Mouse (Mus musculus): Measurements from ENCODE around the gene Rac1. TPM values are rescaled to one million over a fixed set of nuclear protein-coding genes. Genes with fewer than 3 reads are reported as not detected.

Rac1 gene
- polyA plus RNA-seq, 1 experiment from 2014 or later = 336 TPM

DNA sequence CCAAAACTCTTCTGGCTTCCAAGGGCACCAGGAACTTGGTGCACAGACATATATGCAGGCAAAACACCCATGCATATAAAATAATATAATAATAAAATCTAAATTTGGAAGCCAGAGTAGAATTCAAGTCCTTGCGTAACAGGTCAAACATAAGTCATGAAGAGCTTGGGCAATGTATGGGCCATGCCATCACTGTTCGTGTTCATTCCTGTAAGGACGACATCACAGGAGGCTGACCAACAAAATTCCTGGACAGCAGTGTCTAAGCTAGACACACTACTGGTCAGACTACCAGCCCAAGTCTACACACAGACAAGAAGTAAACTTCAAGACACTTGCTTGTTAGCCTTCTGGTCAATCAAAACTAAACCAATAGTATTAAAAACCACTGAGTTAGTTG lies 5.0 kb downstream of the Rac1 start:
- no peaks in the 10 kb centered on the region for H3K9me3 ChIP-seq (replicated peaks)
- H3K27ac ChIP-seq = no peak overlapping the region
- no peak for ATAC-seq
- no peak overlapping the region for H3K4me3 ChIP-seq
- H3K4me1 ChIP-seq = peaks cover 33% of the 10 kb centered on the region
- no peaks in the 10 kb centered on the region for H3K27me3 ChIP-seq
- WGBS = 95% methylated on average over 3 of the region's 3 CpGs
- H3K9ac ChIP-seq = no peak overlapping the region
- peaks cover 16% of the 10 kb centered on the region; the same call in 1 of the 2 replicates for H3K36me3 ChIP-seq (ENCODE audit: poor library complexity, severe bottlenecking)
- no peak overlapping the region for H3K4me2 ChIP-seq

GRCm38 (mm10) chr5:143520415-143520814 lies 7.4 kb downstream of the Rac1 start:
- 87% methylated on average over 2 of the region's 2 CpGs for WGBS
- Histone ChIP-seq H3K4me2 (no peak overlapping the region), H3K27me3 (no peaks in the 10 kb centered on the region), H3K36me3 (ENCODE audit: poor library complexity, severe bottlenecking) (peaks cover 37% of the 10 kb centered on the region), H3K4me1 (peaks cover 16% of the 10 kb centered on the region), H3K27ac (no peak overlapping the region), H3K9ac (no peak overlapping the region), H3K9me3 (replicated peaks) (no peaks in the 10 kb centered on the region), H3K4me3 (no peak overlapping the region)
- ATAC-seq = no peak

- Histone ChIP-seq H3K36me3 (ENCODE audit: poor library complexity, severe bottlenecking) (peaks cover 52% of the 10 kb centered on the region), H3K4me1 (peaks cover 10% of the 10 kb centered on the region; the same call in 1 of the 2 replicates), H3K9ac (no peak overlapping the region), H3K4me2 (no peak overlapping the region), H3K9me3 (replicated peaks) (no peaks in the 10 kb centered on the region), H3K27me3 (no peaks in the 10 kb centered on the region), H3K4me3 (no peak overlapping the region), H3K27ac (no peak overlapping the region)
- 70% methylated on average over 6 of the region's 6 CpGs for WGBS
- no peak for ATAC-seq
Observed at GRCm38 (mm10) chr5:143518045-143518591, 9.7 kb downstream of the Rac1 start.

DNA sequence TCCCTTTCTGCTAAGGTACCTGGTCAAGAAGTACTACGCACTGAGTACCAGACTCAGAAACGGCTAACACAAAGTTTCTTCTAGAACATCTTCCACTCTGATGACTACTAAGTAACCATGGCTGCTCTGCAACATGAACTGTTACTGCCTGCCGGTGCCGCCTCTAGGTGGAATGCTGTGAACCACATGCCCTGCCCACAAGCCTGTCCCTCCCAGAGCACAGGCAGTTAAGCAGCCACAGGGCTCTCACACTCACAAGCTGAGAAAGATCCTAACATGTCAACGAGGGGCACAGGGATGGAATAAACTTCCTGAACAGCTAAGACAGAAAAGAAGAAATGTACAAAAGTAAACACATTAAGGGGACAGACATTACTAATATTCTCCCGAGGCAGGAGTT lies 10.4 kb downstream of the Rac1 start:
- no peak for ATAC-seq
- peaks cover 58% of the 10 kb centered on the region for H3K36me3 ChIP-seq (ENCODE audit: poor library complexity, severe bottlenecking)
- 87% methylated on average over 6 of the region's 6 CpGs for WGBS

GRCm38 (mm10) chr5:143517005-143517404 lies 10.8 kb downstream of the Rac1 start:
- H3K27ac ChIP-seq = no peak overlapping the region
- H3K4me1 ChIP-seq = peaks cover 10% of the 10 kb centered on the region; the same call in 1 of the 2 replicates
- H3K9me3 ChIP-seq (replicated peaks) = no peaks in the 10 kb centered on the region
- H3K4me2 ChIP-seq = no peak overlapping the region
- no peaks in the 10 kb centered on the region for H3K27me3 ChIP-seq
- no peak overlapping the region for H3K4me3 ChIP-seq
- no peak for ATAC-seq
- H3K9ac ChIP-seq = no peak overlapping the region
- peaks cover 62% of the 10 kb centered on the region for H3K36me3 ChIP-seq (ENCODE audit: poor library complexity, severe bottlenecking)
- 95% methylated on average over 11 of the region's 11 CpGs for WGBS

More for the DNA sequence above, 10.4 kb downstream of the Rac1 start:
- no peak overlapping the region for H3K4me3 ChIP-seq
- no peak overlapping the region for H3K4me2 ChIP-seq
- H3K9ac ChIP-seq = no peak overlapping the region
- H3K4me1 ChIP-seq = peaks cover 10% of the 10 kb centered on the region; the same call in 1 of the 2 replicates
- no peaks in the 10 kb centered on the region for H3K9me3 ChIP-seq (replicated peaks)
- no peak overlapping the region for H3K27ac ChIP-seq
- no peaks in the 10 kb centered on the region for H3K27me3 ChIP-seq

DNA sequence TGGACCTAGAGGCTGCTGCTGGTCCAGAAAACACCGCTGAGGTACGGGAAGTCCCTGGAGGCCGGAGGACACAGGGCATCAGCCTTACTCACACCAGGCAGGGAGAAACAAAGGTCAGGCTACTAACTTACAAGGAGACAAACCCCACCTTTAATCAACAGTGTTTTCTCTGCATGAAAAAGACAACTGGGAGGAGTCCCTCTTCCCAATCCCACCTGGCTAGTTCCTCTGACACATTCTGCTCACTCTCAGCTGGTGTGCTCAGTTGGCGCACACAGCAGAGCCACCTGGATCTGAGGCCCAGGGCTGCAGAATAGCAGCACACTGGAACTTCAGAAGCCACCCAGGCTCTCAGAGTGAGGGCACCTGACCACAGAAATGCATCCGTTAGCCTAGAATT lies 13.0 kb downstream of the Rac1 start:
- no peak for ATAC-seq
- H3K27me3 ChIP-seq = no peaks in the 10 kb centered on the region
- no peaks in the 10 kb centered on the region for H3K9me3 ChIP-seq (replicated peaks)
- 90% methylated on average over 5 of the region's 5 CpGs for WGBS
- H3K27ac ChIP-seq = no peak overlapping the region
- H3K4me3 ChIP-seq = no peak overlapping the region
- no peak overlapping the region for H3K4me2 ChIP-seq
- H3K9ac ChIP-seq = no peak overlapping the region; the same call in 1 of the 2 replicates
- H3K36me3 ChIP-seq (ENCODE audit: poor library complexity, severe bottlenecking) = peaks cover 77% of the 10 kb centered on the region
- peaks cover 10% of the 10 kb centered on the region; the same call in 1 of the 2 replicates for H3K4me1 ChIP-seq

DNA sequence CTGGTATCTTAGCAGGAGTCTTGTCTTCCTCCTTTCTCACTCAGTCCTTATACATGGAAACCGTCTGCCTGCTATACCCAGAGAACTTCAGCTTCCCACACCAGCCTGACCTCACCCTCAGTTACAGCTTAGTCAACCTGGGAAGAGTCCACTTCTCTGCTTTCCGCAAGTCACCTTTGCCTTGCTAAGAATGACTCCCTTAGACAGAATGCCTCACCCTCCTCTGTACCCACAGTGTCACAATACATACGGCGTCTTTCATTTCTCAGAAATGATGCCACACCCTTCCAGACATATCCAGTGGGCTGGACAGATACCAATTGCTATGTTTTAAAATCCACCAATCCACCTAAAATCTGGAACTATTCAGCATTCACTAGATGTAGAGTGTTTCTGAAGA lies 15.5 kb downstream of the Rac1 start:
- Histone ChIP-seq H3K27ac (no peak overlapping the region), H3K4me1 (peaks cover 4% of the 10 kb centered on the region; the same call in 1 of the 2 replicates), H3K36me3 (ENCODE audit: poor library complexity, severe bottlenecking) (peaks cover 87% of the 10 kb centered on the region), H3K4me3 (no peak overlapping the region), H3K27me3 (no peaks in the 10 kb centered on the region), H3K9me3 (replicated peaks) (no peaks in the 10 kb centered on the region), H3K4me2 (no peak overlapping the region), H3K9ac (no peak overlapping the region)
- 95% methylated on average over 4 of the region's 4 CpGs for WGBS
- no peak for ATAC-seq

DNA sequence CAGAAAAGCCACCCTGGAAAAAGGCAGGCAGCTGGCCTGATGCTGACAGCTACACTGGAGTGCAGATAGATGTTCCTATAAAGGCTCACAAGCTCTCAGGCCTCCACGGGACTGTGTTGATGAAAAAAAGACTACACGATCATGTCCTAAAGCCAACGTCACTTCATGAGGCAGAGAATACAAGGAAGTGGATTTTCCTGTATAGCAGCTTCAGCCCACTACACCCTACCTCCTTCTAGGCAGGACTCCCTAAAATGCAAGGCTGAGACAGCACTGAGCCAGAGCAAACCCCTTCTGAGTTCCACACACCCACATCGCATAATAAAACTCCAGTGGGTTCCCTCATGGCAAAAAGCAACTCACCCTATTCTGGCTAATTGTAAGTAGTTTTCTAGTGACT lies 16.3 kb downstream of the Rac1 start:
- H3K4me2 ChIP-seq = no peak overlapping the region
- no peak overlapping the region for H3K4me3 ChIP-seq
- peaks cover 4% of the 10 kb centered on the region; the same call in 1 of the 2 replicates for H3K4me1 ChIP-seq
- no peak for ATAC-seq
- no peak overlapping the region for H3K27ac ChIP-seq
- H3K9ac ChIP-seq = no peak overlapping the region
- no peaks in the 10 kb centered on the region for H3K27me3 ChIP-seq
- H3K9me3 ChIP-seq (replicated peaks) = no peaks in the 10 kb centered on the region
- H3K36me3 ChIP-seq (ENCODE audit: poor library complexity, severe bottlenecking) = peaks cover 88% of the 10 kb centered on the region
- WGBS = 94% methylated on average over 4 of the region's 4 CpGs

DNA sequence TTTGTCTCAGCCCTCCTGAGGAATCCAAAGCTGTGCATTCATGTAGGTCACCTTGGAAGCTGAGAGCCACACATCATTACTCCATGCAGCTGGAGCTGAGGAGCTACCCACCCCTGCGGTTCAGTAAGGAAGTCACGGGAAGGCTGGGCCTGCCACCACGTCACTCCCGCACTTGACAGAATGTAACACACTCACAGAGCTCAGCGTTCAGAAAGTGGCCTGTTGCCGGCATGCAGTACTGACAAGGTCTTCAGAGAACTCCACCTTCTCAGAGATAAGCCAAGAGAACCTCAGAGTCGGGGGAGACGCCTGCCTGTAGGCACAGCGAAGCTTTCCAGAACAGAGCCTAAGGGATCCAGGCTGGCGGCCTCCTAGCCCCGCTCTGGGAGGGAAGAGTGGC lies 18.1 kb downstream of the Rac1 start:
- Histone ChIP-seq H3K9ac (no peak overlapping the region), H3K27ac (no peak overlapping the region), H3K27me3 (no peaks in the 10 kb centered on the region), H3K9me3 (replicated peaks) (no peaks in the 10 kb centered on the region), H3K4me1 (peaks cover 4% of the 10 kb centered on the region; the same call in 1 of the 2 replicates), H3K36me3 (ENCODE audit: poor library complexity, severe bottlenecking) (peaks cover 82% of the 10 kb centered on the region), H3K4me3 (no peak overlapping the region), H3K4me2 (no peak overlapping the region)
- 88% methylated on average over 11 of the region's 11 CpGs for WGBS
- ATAC-seq = no peak

GRCm38 (mm10) chr5:143509294-143509693 lies 18.5 kb downstream of the Rac1 start:
- Histone ChIP-seq H3K27me3 (no peaks in the 10 kb centered on the region), H3K27ac (no peak overlapping the region), H3K9ac (no peak overlapping the region), H3K36me3 (ENCODE audit: poor library complexity, severe bottlenecking) (peaks cover 82% of the 10 kb centered on the region), H3K4me3 (no peak overlapping the region), H3K9me3 (replicated peaks) (no peaks in the 10 kb centered on the region), H3K4me2 (no peak overlapping the region), H3K4me1 (peaks cover 4% of the 10 kb centered on the region; the same call in 1 of the 2 replicates)
- 90% methylated on average over 9 of the region's 9 CpGs for WGBS
- no peak for ATAC-seq

DNA sequence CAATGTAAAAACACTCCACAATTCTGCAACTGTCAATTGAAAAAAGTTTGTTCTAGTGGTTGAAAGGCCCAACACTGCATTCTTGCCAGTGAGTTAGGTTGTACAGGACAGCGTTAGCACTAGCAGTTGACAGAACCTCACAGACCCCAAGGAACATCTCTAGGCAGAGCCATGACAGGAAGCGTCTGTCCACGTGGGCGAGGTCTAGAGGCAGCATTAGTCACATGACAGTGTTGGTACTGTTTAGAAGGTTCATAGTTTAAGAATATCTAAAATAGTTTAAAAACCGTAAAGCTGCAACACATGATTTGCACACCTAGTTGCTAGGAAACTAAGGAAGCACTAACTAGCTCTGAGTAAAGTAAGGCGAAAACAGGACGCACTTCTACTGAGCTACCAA lies 22.3 kb downstream of the Rac1 start:
- ATAC-seq = no peak
- Histone ChIP-seq H3K4me2 (no peak overlapping the region), H3K36me3 (ENCODE audit: poor library complexity, severe bottlenecking) (peaks cover 82% of the 10 kb centered on the region), H3K4me1 (peaks cover 4% of the 10 kb centered on the region; the same call in 1 of the 2 replicates), H3K4me3 (no peak overlapping the region), H3K27ac (no peak overlapping the region), H3K27me3 (no peaks in the 10 kb centered on the region), H3K9me3 (replicated peaks) (no peaks in the 10 kb centered on the region), H3K9ac (no peak overlapping the region)
- WGBS = 86% methylated on average over 7 of the region's 7 CpGs

- Histone ChIP-seq H3K27me3 (no peaks in the 10 kb centered on the region), H3K27ac (no peak overlapping the region), H3K9ac (no peak overlapping the region), H3K4me2 (no peak overlapping the region), H3K9me3 (replicated peaks) (no peaks in the 10 kb centered on the region), H3K4me1 (peaks cover 4% of the 10 kb centered on the region; the same call in 1 of the 2 replicates), H3K4me3 (no peak overlapping the region), H3K36me3 (ENCODE audit: poor library complexity, severe bottlenecking) (peaks cover 82% of the 10 kb centered on the region)
- ATAC-seq = no peak
- 87% methylated on average over 8 of the region's 8 CpGs for WGBS
Observed at GRCm38 (mm10) chr5:143505056-143505455, 22.8 kb downstream of the Rac1 start.

- Histone ChIP-seq H3K4me1 (peaks cover 4% of the 10 kb centered on the region; the same call in 1 of the 2 replicates), H3K27ac (no peak overlapping the region), H3K9me3 (replicated peaks) (no peaks in the 10 kb centered on the region), H3K27me3 (no peaks in the 10 kb centered on the region), H3K4me2 (no peak overlapping the region), H3K4me3 (no peak overlapping the region), H3K9ac (no peak overlapping the region), H3K36me3 (ENCODE audit: poor library complexity, severe bottlenecking) (peaks cover 83% of the 10 kb centered on the region)
- ATAC-seq = no peak
- WGBS = 69% methylated on average over 3 of the region's 3 CpGs
Observed at GRCm38 (mm10) chr5:143504453-143504852, 23.4 kb downstream of the Rac1 start.
